Mouse (Mus musculus): ENCODE results near the gene CN725425. TPM values are rescaled to one million over a fixed set of nuclear protein-coding genes. Genes with fewer than 3 reads are reported as not detected.

CN725425 gene
- total RNA-seq (2012; rRNA removed) (not detected in 2 replicates), total RNA-seq (2014; rRNA removed) (not detected in 2 replicates), polyA plus RNA-seq (2012; ENCODE audit: insufficient read length, low read depth) (not detected in 2 replicates)

DNA sequence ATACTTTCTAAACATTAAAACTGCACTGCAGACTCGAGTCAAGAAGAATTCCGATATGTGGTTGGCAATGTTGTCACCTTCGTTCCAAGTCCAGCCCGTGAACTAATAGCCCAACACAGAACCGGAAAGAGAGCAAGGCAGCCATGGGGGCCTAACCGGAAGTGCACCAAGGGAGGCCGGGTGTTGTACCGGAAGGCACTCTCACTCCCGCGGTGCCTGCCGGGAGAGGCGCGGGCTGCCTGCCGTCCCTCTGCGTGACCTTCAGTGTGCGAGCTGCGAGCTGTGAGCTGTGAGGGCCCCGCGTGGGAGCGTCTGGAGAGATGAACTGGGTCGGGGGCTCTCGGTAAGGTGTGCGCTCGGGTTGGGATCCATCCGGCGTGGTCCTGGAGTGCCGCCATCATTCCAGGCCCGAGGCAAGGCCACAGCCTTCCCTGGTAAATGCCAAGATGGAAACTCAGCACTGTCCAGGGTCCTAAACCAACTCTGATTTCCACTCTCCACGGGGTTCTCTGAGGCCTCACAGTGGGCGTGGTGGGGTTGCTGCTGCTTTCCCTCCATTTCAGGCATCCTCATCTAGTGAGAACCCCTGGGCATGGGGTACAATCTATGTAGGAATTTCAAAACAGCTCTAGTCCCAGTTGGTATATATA lies at the start of gene CN725425:
Gene CN725425 (plus strand): TSS at position 239 of the 650 bp plus-strand sequence.
- no peak within 1 kb of the TSS for H3K9ac ChIP-seq (ENCODE audit: insufficient read depth, low read depth)
- H3K27me3 ChIP-seq (replicated peaks) = no peaks in the 10 kb centered on the region
- no peaks in the 10 kb centered on the region for H3K79me2 ChIP-seq (replicated peaks; ENCODE audit: control insufficient read depth, extremely low read depth, insufficient read depth, poor library complexity, severe bottlenecking)
- no peaks in the 10 kb centered on the region for H3K4me1 ChIP-seq (ENCODE audit: control insufficient read depth in 1 of 2, insufficient read depth in 2 of 2)
- H3K27ac ChIP-seq (ENCODE audit: insufficient read depth, low read depth) = no peak within 1 kb of the TSS
- dilution Hi-C loops (cut with MboI; ENCODE audit: extremely low pct_ligation_motif_present, extremely low pct_unique_long_range_greater_than_20kb, low sequenced_read_pairs) (no loop called here), in situ Hi-C loops (cut with MboI; ENCODE audit: low pct_ligation_motif_present, low pct_unique_long_range_greater_than_20kb, low sequenced_read_pairs) (no loop called here)
- no peak within 1 kb of the TSS for H3K4me2 ChIP-seq (ENCODE audit: insufficient read depth, low read depth, poor library complexity, severe bottlenecking)
- no peak for DNase-seq (ENCODE audit: extremely low read depth)
- H3K9me3 ChIP-seq (replicated peaks; ENCODE audit: low read length) = peaks cover 41% of the 10 kb centered on the region
- no peak within 1 kb of the TSS for H3K4me3 ChIP-seq (replicated peaks in 1 of 3; ENCODE audit: low read depth in 2 of 3, low read length in 2 of 3, poor library complexity in 1 of 3)
- H3K36me3 ChIP-seq (replicated peaks in 1 of 2; ENCODE audit: control insufficient read depth in 1 of 2, insufficient read depth in 1 of 2, low read length in 1 of 2) = no peaks in the 10 kb centered on the region
- no peak for TF ChIP-seq ZKSCAN1 (IDR thresholded peaks at IDR 0.05; ENCODE audit: borderline replicate concordance, low read depth, low read length)
- no peak for TF ChIP-seq RAD21 (IDR thresholded peaks at IDR 0.05; ENCODE audit: low read depth, low read length)
- TF ChIP-seq CHD1 (IDR thresholded peaks at IDR 0.05; ENCODE audit: low read depth, low read length) = no peak
- no peak for TF ChIP-seq ZNF384 (IDR thresholded peaks at IDR 0.05; ENCODE audit: low read depth, low read length)
- TF ChIP-seq NRF1 (IDR thresholded peaks at IDR 0.05; ENCODE audit: low read depth, low read length) = no peak
- TF ChIP-seq MYC (IDR thresholded peaks at IDR 0.05; ENCODE audit: low read depth, low read length) = no peak
- TF ChIP-seq JUN (IDR thresholded peaks at IDR 0.05; ENCODE audit: insufficient read depth, low read depth, low read length) = no peak

DNA sequence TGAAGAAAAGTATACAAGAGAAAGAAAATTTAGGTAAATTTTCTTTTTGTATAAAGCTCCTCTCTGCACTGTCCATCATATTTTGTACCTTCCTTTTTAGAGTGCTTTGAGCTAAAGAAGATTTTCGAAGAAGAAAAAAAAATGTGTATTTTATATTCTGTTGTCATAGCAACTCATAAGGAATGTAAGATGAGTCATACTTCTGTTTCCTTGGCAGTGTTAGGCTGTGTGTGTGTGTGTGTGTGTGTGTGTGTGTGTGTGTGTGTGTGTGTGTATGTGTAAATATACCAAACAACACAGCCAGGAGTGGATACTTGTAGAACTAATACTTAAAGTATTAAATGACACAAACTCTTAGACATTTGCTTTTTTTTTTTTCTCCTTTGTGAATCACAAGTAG lies 46.7 kb upstream of the CN725425 start:
- H3K9me3 ChIP-seq (replicated peaks; ENCODE audit: low read length) = peaks cover 32% of the 10 kb centered on the region
- no peaks in the 10 kb centered on the region for H3K36me3 ChIP-seq (replicated peaks in 1 of 2; ENCODE audit: control insufficient read depth in 1 of 2, insufficient read depth in 1 of 2, low read length in 1 of 2)
- H3K27ac ChIP-seq (ENCODE audit: insufficient read depth, low read depth) = no peak overlapping the region
- TF ChIP-seq TCF12 (IDR thresholded peaks at IDR 0.05; ENCODE audit: low read depth, low read length) (no peak), UBTF (IDR thresholded peaks at IDR 0.05; ENCODE audit: low read depth, low read length) (no peak), E2F4 (IDR thresholded peaks at IDR 0.05; ENCODE audit: insufficient replicate concordance, low read depth, low read length) (no peak), CTCF (conservative IDR thresholded peaks at IDR 0.05 in 1 of 2, IDR thresholded peaks at IDR 0.05 in 1 of 2; ENCODE audit: low read depth in 2 of 2, low read length in 2 of 2) (no peak), NRF1 (IDR thresholded peaks at IDR 0.05; ENCODE audit: low read depth, low read length) (no peak)
- in situ Hi-C loops (cut with MboI; ENCODE audit: low pct_ligation_motif_present, low pct_unique_long_range_greater_than_20kb, low sequenced_read_pairs) = no loop called here
- DNase-seq (ENCODE audit: extremely low read depth) = no peak
- H3K9ac ChIP-seq (ENCODE audit: insufficient read depth, low read depth) = no peak overlapping the region
- H3K27me3 ChIP-seq (replicated peaks) = no peaks in the 10 kb centered on the region
- H3K4me3 ChIP-seq (replicated peaks in 1 of 3; ENCODE audit: low read depth in 2 of 3, low read length in 2 of 3, poor library complexity in 1 of 3) = no peak overlapping the region
- no peaks in the 10 kb centered on the region for H3K79me2 ChIP-seq (replicated peaks; ENCODE audit: control insufficient read depth, extremely low read depth, insufficient read depth, poor library complexity, severe bottlenecking)
- H3K4me1 ChIP-seq (ENCODE audit: control insufficient read depth in 1 of 2, insufficient read depth in 2 of 2) = no peaks in the 10 kb centered on the region
- H3K4me2 ChIP-seq (ENCODE audit: insufficient read depth, low read depth, poor library complexity, severe bottlenecking) = no peak overlapping the region
- dilution Hi-C loops (cut with MboI; ENCODE audit: extremely low pct_ligation_motif_present, extremely low pct_unique_long_range_greater_than_20kb, low sequenced_read_pairs) = no loop called here

DNA sequence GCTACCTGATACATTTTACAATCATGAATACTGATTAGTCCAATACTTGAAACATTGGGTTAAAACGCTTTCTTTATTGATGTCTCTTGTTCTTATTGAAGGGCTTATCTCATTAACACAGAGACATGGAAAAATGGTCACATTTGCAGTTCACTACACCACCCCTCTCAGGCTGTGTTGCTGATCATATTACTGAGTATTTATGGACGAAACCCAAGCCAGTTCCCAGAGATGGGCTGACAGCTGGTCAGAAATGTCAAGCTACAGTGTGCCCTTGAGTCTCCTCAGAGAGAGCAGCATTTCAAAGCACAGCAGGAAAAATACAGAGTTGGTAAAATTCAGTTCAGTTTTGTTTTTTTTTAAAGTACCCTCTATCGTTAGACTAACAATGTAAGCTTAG lies 46.0 kb upstream of the CN725425 start:
- H3K27me3 ChIP-seq (replicated peaks) = no peaks in the 10 kb centered on the region
- H3K27ac ChIP-seq (ENCODE audit: insufficient read depth, low read depth) = no peak overlapping the region
- no peaks in the 10 kb centered on the region for H3K4me1 ChIP-seq (ENCODE audit: control insufficient read depth in 1 of 2, insufficient read depth in 2 of 2)
- H3K36me3 ChIP-seq (replicated peaks in 1 of 2; ENCODE audit: control insufficient read depth in 1 of 2, insufficient read depth in 1 of 2, low read length in 1 of 2) = no peaks in the 10 kb centered on the region
- in situ Hi-C loops (cut with MboI; ENCODE audit: low pct_ligation_motif_present, low pct_unique_long_range_greater_than_20kb, low sequenced_read_pairs) = no loop called here
- TF ChIP-seq PAX5 (IDR thresholded peaks at IDR 0.05; ENCODE audit: low read length) (no peak), ETS1 (conservative IDR thresholded peaks at IDR 0.05; ENCODE audit: low read depth, low read length) (no peak)
- H3K4me2 ChIP-seq (ENCODE audit: insufficient read depth, low read depth, poor library complexity, severe bottlenecking) = no peak overlapping the region
- no peak overlapping the region for H3K4me3 ChIP-seq (replicated peaks in 1 of 3; ENCODE audit: low read depth in 2 of 3, low read length in 2 of 3, poor library complexity in 1 of 3)
- no peak overlapping the region for H3K9ac ChIP-seq (ENCODE audit: insufficient read depth, low read depth)
- dilution Hi-C loops (cut with MboI; ENCODE audit: extremely low pct_ligation_motif_present, extremely low pct_unique_long_range_greater_than_20kb, low sequenced_read_pairs) = no loop called here
- no peak for DNase-seq (ENCODE audit: extremely low read depth)
- H3K9me3 ChIP-seq (replicated peaks; ENCODE audit: low read length) = peaks cover 33% of the 10 kb centered on the region
- no peaks in the 10 kb centered on the region for H3K79me2 ChIP-seq (replicated peaks; ENCODE audit: control insufficient read depth, extremely low read depth, insufficient read depth, poor library complexity, severe bottlenecking)
